Mouse (Mus musculus): Measurements from ENCODE around the gene Fstl4.

The Fstl4 gene

GRCm38 (mm10) chr11:52764461-52764893 lies at the start of gene Fstl4:
TSS of gene Fstl4 (plus strand) at chr11:52764634.
- DNase-seq (ENCODE audit: low spot score), result no peak

- DNase-seq (ENCODE audit: low spot score), result no peak
These were observed 45.9 kb upstream of the Fstl4 start for GRCm38 (mm10) chr11:52718570-52718969.

- DNase-seq (ENCODE audit: low spot score), result no peak
These were observed 43.3 kb upstream of the Fstl4 start for GRCm38 (mm10) chr11:52721087-52721486.

GRCm38 (mm10) chr11:52722706-52723105 lies 41.7 kb upstream of the Fstl4 start:
- no peak for DNase-seq (ENCODE audit: low spot score)

GRCm38 (mm10) chr11:52726001-52726400 lies 38.4 kb upstream of the Fstl4 start:
- DNase-seq (ENCODE audit: low spot score), result no peak

GRCm38 (mm10) chr11:52728479-52728878 lies 36.0 kb upstream of the Fstl4 start:
- no peak for DNase-seq (ENCODE audit: low spot score)

- no peak for DNase-seq (ENCODE audit: low spot score)
These were observed 34.5 kb upstream of the Fstl4 start for GRCm38 (mm10) chr11:52729890-52730289.

GRCm38 (mm10) chr11:52731979-52732378 lies 32.5 kb upstream of the Fstl4 start:
- DNase-seq (ENCODE audit: low spot score), result no peak

GRCm38 (mm10) chr11:52734493-52735195 lies 29.8 kb upstream of the Fstl4 start:
- DNase-seq (ENCODE audit: low spot score), result no peak

- no peak for DNase-seq (ENCODE audit: low spot score)
These were observed 25.2 kb upstream of the Fstl4 start for GRCm38 (mm10) chr11:52739187-52739586.

GRCm38 (mm10) chr11:52740466-52740865 lies 24.0 kb upstream of the Fstl4 start:
- no peak for DNase-seq (ENCODE audit: low spot score)

- DNase-seq (ENCODE audit: low spot score), result no peak
These were observed 20.5 kb upstream of the Fstl4 start for GRCm38 (mm10) chr11:52743956-52744355.

- DNase-seq (ENCODE audit: low spot score), result no peak
These were observed 19.6 kb upstream of the Fstl4 start for GRCm38 (mm10) chr11:52744593-52745450.

- no peak for DNase-seq (ENCODE audit: low spot score)
These were observed 17.2 kb upstream of the Fstl4 start for GRCm38 (mm10) chr11:52747206-52747605.

- no peak for DNase-seq (ENCODE audit: low spot score)
These were observed 16.5 kb upstream of the Fstl4 start for GRCm38 (mm10) chr11:52747766-52748456.

GRCm38 (mm10) chr11:52749988-52750387 lies 14.4 kb upstream of the Fstl4 start:
- DNase-seq (ENCODE audit: low spot score), result no peak

GRCm38 (mm10) chr11:52752524-52752923 lies 11.9 kb upstream of the Fstl4 start:
- no peak for DNase-seq (ENCODE audit: low spot score)

- no peak for DNase-seq (ENCODE audit: low spot score)
These were observed 11.2 kb upstream of the Fstl4 start for GRCm38 (mm10) chr11:52753261-52753660.

GRCm38 (mm10) chr11:52761800-52762199 lies 2.6 kb upstream of the Fstl4 start:
- DNase-seq (ENCODE audit: low spot score), result no peak

GRCm38 (mm10) chr11:52764894-52765677 lies 652 bp downstream of the Fstl4 start:
- no peak for DNase-seq (ENCODE audit: low spot score)

GRCm38 (mm10) chr11:52765678-52766254 lies 1.3 kb downstream of the Fstl4 start:
- no peak for DNase-seq (ENCODE audit: low spot score)
